Mouse (Mus musculus): Measurements from ENCODE around the gene Cdc42se1.

The Cdc42se1 gene

GRCm38 (mm10) chr3:95227214-95227613, 1.3 kb upstream of the Cdc42se1 start:
- DNase-seq = peak; percentile 41

GRCm38 (mm10) chr3:95228894-95229780, 605 bp downstream of the Cdc42se1 start:
- peak; percentile 73 for DNase-seq

GRCm38 (mm10) chr3:95229781-95230494, 1.4 kb downstream of the Cdc42se1 start:
- DNase-seq = peak; percentile 69

GRCm38 (mm10) chr3:95230495-95231297, 2.2 kb downstream of the Cdc42se1 start:
- DNase-seq = no peak

- no peak for DNase-seq
Observed at GRCm38 (mm10) chr3:95231298-95232221, 3.0 kb downstream of the Cdc42se1 start, which contains the start of gene Mllt11. Mllt11 (minus strand) TSS chr3:95232171.

GRCm38 (mm10) chr3:95232771-95233170, 4.2 kb downstream of the Cdc42se1 start:
- no peak for DNase-seq

GRCm38 (mm10) chr3:95233303-95233980, 4.9 kb downstream of the Cdc42se1 start:
- DNase-seq = no peak

- no peak for DNase-seq
Observed at GRCm38 (mm10) chr3:95235386-95236301, 7.1 kb downstream of the Cdc42se1 start.

GRCm38 (mm10) chr3:95237541-95238099, 9.1 kb downstream of the Cdc42se1 start:
- no peak for DNase-seq

- DNase-seq = no peak
Observed at GRCm38 (mm10) chr3:95239022-95239421, 10.5 kb downstream of the Cdc42se1 start.

GRCm38 (mm10) chr3:95239971-95240370, 11.4 kb downstream of the Cdc42se1 start:
- no peak for DNase-seq

GRCm38 (mm10) chr3:95240900-95241299, 12.4 kb downstream of the Cdc42se1 start:
- DNase-seq = no peak

GRCm38 (mm10) chr3:95241498-95241897, 13.0 kb downstream of the Cdc42se1 start, which contains the start of gene Gm128:
Gm128 (minus strand) TSS chr3:95241598.
- DNase-seq = no peak

- no peak for DNase-seq
Observed at GRCm38 (mm10) chr3:95243086-95243485, 14.6 kb downstream of the Cdc42se1 start.

- DNase-seq = peak; percentile 72
Observed at GRCm38 (mm10) chr3:95246465-95247231, 18.1 kb downstream of the Cdc42se1 start.

- DNase-seq = no peak
Observed at GRCm38 (mm10) chr3:95247660-95248336, 19.3 kb downstream of the Cdc42se1 start.

- peak; percentile 93 for DNase-seq
Observed at GRCm38 (mm10) chr3:95250361-95250760, 21.8 kb downstream of the Cdc42se1 start.

- peak; percentile 60 for DNase-seq
Observed at GRCm38 (mm10) chr3:95250783-95251424, 22.4 kb downstream of the Cdc42se1 start, which contains the start of gene Bnipl. Bnipl (minus strand) TSS chr3:95251193.

All from cerebellum, adult 9-11 months (tissue).